Mouse (Mus musculus) olfactory bulb, adult 2 months (tissue): ENCODE measurements around the gene Sorbs1.

ENCODE experiments used
- CTCF ChIP-seq: fragments of 200-500 bp; IDR thresholded peaks from 2 replicates; pipeline ENCODE4 v1.5.1; 2012; ENCODE audit warnings: low read depth, mild to moderate bottlenecking, low read length, moderate library complexity; ENCODE audit not compliant: insufficient read depth
- POLR2A ChIP-seq: fragments of 200-500 bp; IDR thresholded peaks from 2 replicates; pipeline ENCODE4 v1.6.1; 2012; ENCODE audit warnings: mild to moderate bottlenecking, low read depth, low read length, moderate library complexity; ENCODE audit not compliant: insufficient read depth

DNA sequence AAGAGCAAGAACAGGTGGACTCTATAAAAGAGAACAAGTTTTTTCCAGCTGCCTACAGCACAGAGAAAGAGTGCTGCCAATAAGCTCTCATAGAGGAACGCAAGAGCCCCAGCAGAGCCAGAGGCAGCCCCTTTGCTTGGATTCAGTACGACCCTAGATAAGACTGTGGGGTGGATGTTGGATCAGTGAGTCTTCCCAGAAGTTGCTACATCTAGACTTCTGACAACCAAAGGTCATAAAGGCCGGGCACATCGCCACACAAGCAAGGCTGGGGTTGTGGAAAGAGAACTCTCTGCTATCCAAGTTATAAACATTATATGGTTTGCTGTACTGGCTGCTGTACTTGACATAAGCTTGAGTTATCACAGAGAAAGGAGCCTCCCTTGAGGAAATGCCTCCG, 6.8 kb upstream of the Sorbs1 start:
- TF ChIP-seq CTCF (no peak), POLR2A (no peak)
